Mouse (Mus musculus) stomach, embryonic 16.5 days (tissue): ENCODE measurements around the gene Sema4g. TPM values are rescaled to one million over a fixed set of nuclear protein-coding genes. Genes with fewer than 3 reads are reported as not detected.

Experiments
- ATAC-seq: fragments of 200-750 bp; cut with Nextera tagmentation; 2 replicates; pipeline ENCODE4 v1.8.0; 2017; ENCODE audit warnings: moderate number of reproducible peaks, moderate TSS enrichment; ENCODE audit not compliant: insufficient read depth, low FRiP score
- H3K27ac ChIP-seq: fragments of 300-500 bp; sonication (generic); 2 replicates; pipeline ENCODE4 v1.5.1; 2014; ENCODE audit warnings: low read length
- H3K27me3 ChIP-seq: fragments of 300-500 bp; sonication (generic); 2 replicates; pipeline ENCODE4 v1.6.1; 2014; ENCODE audit warnings: low read length, control low read depth, mixed read lengths; ENCODE audit not compliant: control insufficient read depth, insufficient read depth
- H3K36me3 ChIP-seq: fragments of 300-500 bp; sonication (generic); 2 replicates; pipeline ENCODE4 v1.6.1; 2014; ENCODE audit warnings: low read length; ENCODE audit not compliant: control insufficient read depth, insufficient read depth
- H3K4me1 ChIP-seq: fragments of 300-500 bp; sonication (generic); 2 replicates; pipeline ENCODE4 v1.6.1; 2014; ENCODE audit warnings: low read length, control low read depth, mixed read lengths; ENCODE audit not compliant: control insufficient read depth, insufficient read depth
- H3K4me2 ChIP-seq: fragments of 300-500 bp; sonication (generic); 2 replicates; pipeline ENCODE4 v1.6.1; 2014; ENCODE audit warnings: low read depth, low read length, mixed read lengths
- H3K4me3 ChIP-seq: fragments of 300-500 bp; sonication (generic); replicated peaks from 2 replicates; pipeline ENCODE4 v1.5.1; 2014; ENCODE audit warnings: mild to moderate bottlenecking, low read length
- H3K9ac ChIP-seq: fragments of 300-500 bp; sonication (generic); 2 replicates; pipeline ENCODE4 v1.6.1; 2014; ENCODE audit warnings: low read length
- H3K9me3 ChIP-seq: fragments of 300-500 bp; sonication (generic); replicated peaks from 2 replicates; pipeline ENCODE4 v1.6.1; 2016; ENCODE audit warnings: low read length, control low read depth; ENCODE audit not compliant: control insufficient read depth
- WGBS: fragments of 180-500 bp; shearing (Covaris S2); extraction: QIAGEN DNeasy Blood & Tissue Kit; methylation state at CpG from one replicate; pipeline ENCODE4 v1.1.7; 2014; 5-methylcytosine and 5-hydroxymethylcytosine counted together
- polyA plus RNA-seq: library from polyadenylated mRNA; unstranded; fragments of >200 nt; fragmentation: Nextera tagmentation; extraction: Ambion mirVana; gene quantifications from 2 replicates; pipeline ENCODE4 v1.2.1, GENCODE M21; 2015

Gene Sema4g
- polyA plus RNA-seq, 1 experiment from 2014 or later: 5.5 TPM

- H3K9ac ChIP-seq: no peak overlapping the region
- H3K27ac ChIP-seq: no peak overlapping the region
- H3K27me3 ChIP-seq: peaks cover 6% of the 10 kb centered on the region; the same call in 1 of the 2 replicates
- 84% methylated on average over 9 of the region's 9 CpGs for WGBS
- H3K4me1 ChIP-seq: peaks cover 21% of the 10 kb centered on the region; the same call in 1 of the 2 replicates
- no peak overlapping the region for H3K4me2 ChIP-seq
- ATAC-seq: no peak
- H3K4me3 ChIP-seq: no peak overlapping the region
- 0 out of 2 replicates have a peak, but pooled peaks cover 5% of the 10 kb centered on the region for H3K36me3 ChIP-seq
- H3K9me3 ChIP-seq: no peaks in the 10 kb centered on the region
These were observed 60.6 kb downstream of the Sema4g start for GRCm38 (mm10) chr19:45049523-45049922.

Other genes starting within 250 kb of the Sema4g start
- gene Pax2, start 233.1 kb upstream of the Sema4g start, polyA plus RNA-seq: not detected in 2 replicates
- 31.3 and 31.4 TPM in 2 replicates for gene Slf2, start 58.0 kb upstream of the Sema4g start, polyA plus RNA-seq
- gene Twnk, start 16.6 kb downstream of the Sema4g start, polyA plus RNA-seq: 17.1 and 17.2 TPM in 2 replicates
- 62.2 and 64.9 TPM in 2 replicates for gene Mrpl43, start 17.3 kb downstream of the Sema4g start, polyA plus RNA-seq
- 27.7 and 36.0 TPM in 2 replicates for gene Lzts2, start 25.3 kb downstream of the Sema4g start, polyA plus RNA-seq
- 0.21 and 0.48 TPM in 2 replicates for gene Pdzd7, start 56.6 kb downstream of the Sema4g start, polyA plus RNA-seq
- 28.3 and 29.8 TPM in 2 replicates for gene Sfxn3, start 58.4 kb downstream of the Sema4g start, polyA plus RNA-seq
- gene Kazald1, start 86.1 kb downstream of the Sema4g start, polyA plus RNA-seq: 22.9 and 41.4 TPM in 2 replicates
- 1.1 and 3.5 TPM in 2 replicates for gene Tlx1, start 161.6 kb downstream of the Sema4g start, polyA plus RNA-seq
- not detected in 2 replicates for gene Lbx1, start 246.7 kb downstream of the Sema4g start, polyA plus RNA-seq